In the genomic region with DNA sequence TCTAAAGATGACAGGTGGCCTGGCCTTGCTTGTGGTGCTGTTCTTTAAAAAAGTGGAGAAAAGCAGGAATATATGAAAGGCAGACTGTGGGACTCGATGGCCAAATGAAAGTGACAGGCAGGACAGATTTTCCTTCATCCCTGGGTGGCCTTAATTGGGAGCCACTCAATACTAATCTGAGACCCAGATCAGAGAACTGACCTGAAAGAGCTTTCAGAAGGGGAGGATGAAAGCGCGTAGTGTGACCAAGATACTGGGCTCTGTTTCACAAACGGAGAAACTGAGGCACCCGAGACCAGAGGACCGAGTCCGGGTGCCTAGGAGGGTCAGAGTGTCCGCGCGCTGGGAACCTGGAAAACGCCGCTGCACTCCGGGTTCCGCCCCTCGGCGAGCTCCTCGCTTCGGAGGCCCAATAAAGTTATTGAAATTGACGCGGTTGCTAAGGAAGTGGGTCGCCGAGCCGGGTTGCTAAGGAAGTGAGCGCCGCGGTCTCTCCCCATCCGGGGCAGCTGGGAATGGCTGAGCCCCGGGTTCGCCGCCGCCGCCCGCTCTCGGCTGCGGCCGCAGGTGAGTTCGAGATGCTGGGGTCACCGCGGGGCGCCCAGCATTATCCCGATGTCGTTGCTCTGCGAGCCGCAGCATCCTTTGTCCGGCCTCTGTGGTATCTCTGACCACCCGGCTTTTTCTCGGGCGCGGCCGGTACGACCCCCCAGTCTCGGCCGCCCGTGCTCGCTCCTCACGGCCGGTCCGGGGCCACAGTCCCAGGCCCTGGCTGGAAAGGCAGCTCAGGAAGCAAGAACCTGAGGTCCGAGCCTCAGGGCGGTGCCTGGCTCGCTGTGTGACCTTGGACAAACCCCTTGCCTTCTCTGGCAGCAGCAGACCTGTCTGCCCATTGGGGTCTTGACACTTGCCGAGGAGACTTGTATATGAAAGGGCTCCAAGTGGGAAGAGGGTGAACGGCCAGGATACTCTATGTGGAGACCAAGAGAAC, we compare ENCODE assay signal across 8 mouse cellular contexts. TPM values are rescaled to one million over a fixed set of nuclear protein-coding genes. Genes with fewer than 3 reads are reported as not detected.
DNase-seq lines count a peak whose midpoint lies in the region; ATAC-seq and TF ChIP-seq lines count a peak whose summit lies in the region.

A gene (plus strand): TSS at position 476 of the 991 bp plus-strand sequence.

- H3K36me3 ChIP-seq in heart, embryonic 11.5 days (ENCODE audit: control insufficient read depth, insufficient read depth, low read length): no peaks in the 10 kb centered on the region
- H3K36me3 ChIP-seq in kidney, embryonic 16.5 days (ENCODE audit: insufficient read depth, low read length): no peaks in the 10 kb centered on the region
- no peaks in the 10 kb centered on the region for H3K36me3 ChIP-seq in liver, adult 2 months (ENCODE audit: control insufficient read depth, insufficient read depth, low read length)
- no peaks in the 10 kb centered on the region for H3K36me3 ChIP-seq in myocyte (ENCODE audit: control insufficient read depth, insufficient read depth)
- H3K36me3 ChIP-seq in splenic B cell, adult 2 months (ENCODE audit: control insufficient read depth, insufficient read depth, low read length, poor library complexity, severe bottlenecking): no peaks in the 10 kb centered on the region; the same call in 1 of the 2 replicates

- peak within 1 kb of the TSS; percentile 1; the same call in 1 of the 2 replicates for H3K27ac ChIP-seq in heart, embryonic 11.5 days (ENCODE audit: low read depth, low read length)
- H3K27ac ChIP-seq in kidney, embryonic 16.5 days (ENCODE audit: low read length): peak within 1 kb of the TSS; percentile 66
- H3K27ac ChIP-seq in liver, adult 2 months (replicated peaks; ENCODE audit: insufficient read depth, low read depth, low read length): no peak within 1 kb of the TSS

- TF ChIP-seq POLR2A in liver, adult 2 months (IDR thresholded peaks at IDR 0.05; ENCODE audit: extremely low read depth, insufficient read depth, low read length): no peak
- peak; percentile 45 for TF ChIP-seq POLR2A in myocyte (IDR thresholded peaks at IDR 0.05; ENCODE audit: insufficient read length, low read depth)

- H3K79me2 ChIP-seq in liver, adult 2 months (ENCODE audit: control insufficient read depth, insufficient read depth, low read length): peaks cover 21% of the 10 kb centered on the region; the same call in 1 of the 2 replicates
- peaks cover 38% of the 10 kb centered on the region for H3K79me2 ChIP-seq in myocyte (ENCODE audit: control insufficient read depth, insufficient read depth)

- peak within 1 kb of the TSS; percentile 99 for H3K4me3 ChIP-seq in heart, embryonic 11.5 days (ENCODE audit: low read depth, low read length)
- peak within 1 kb of the TSS; percentile 76 for H3K4me3 ChIP-seq in kidney, embryonic 16.5 days (ENCODE audit: low read length)
- H3K4me3 ChIP-seq in liver, adult 2 months (ENCODE audit: insufficient read depth, low read depth, low read length): peak within 1 kb of the TSS; percentile 90
- H3K4me3 ChIP-seq in myocyte: peak within 1 kb of the TSS; percentile 56

- DNase-seq in B cell, adult 2 months: peak; percentile 93
- DNase-seq in brain, adult 2 months (ENCODE audit: low read depth, low spot score): peak; percentile 95
- DNase-seq in liver, adult 2 months (ENCODE audit: extremely low read depth, low read depth, low spot score): peak; percentile 68
- peak; percentile 91 for DNase-seq in splenic B cell, adult 2 months (ENCODE audit: low read depth, low spot score)

- TF ChIP-seq CTCF in liver, adult 2 months (IDR thresholded peaks at IDR 0.05; ENCODE audit: low read depth, low read length): no peak

- peak within 1 kb of the TSS; percentile 37 for H3ac ChIP-seq in myocyte (ENCODE audit: control insufficient read depth, insufficient read length)

- H3K9me3 ChIP-seq in heart, embryonic 11.5 days (replicated peaks; ENCODE audit: control insufficient read depth, low read length): no peaks in the 10 kb centered on the region
- no peaks in the 10 kb centered on the region for H3K9me3 ChIP-seq in kidney, embryonic 16.5 days (ENCODE audit: low read length)

- H3K9ac ChIP-seq in heart, embryonic 11.5 days (ENCODE audit: low read depth, low read length): peak within 1 kb of the TSS; percentile 91
- H3K9ac ChIP-seq in kidney, embryonic 16.5 days (replicated peaks; ENCODE audit: low read length): peak within 1 kb of the TSS; percentile 82
- peak within 1 kb of the TSS; percentile 86 for H3K9ac ChIP-seq in liver, adult 2 months (ENCODE audit: low read depth, low read length)

- H3K4me1 ChIP-seq in heart, embryonic 11.5 days (ENCODE audit: control insufficient read depth, insufficient read depth, low read length): peaks cover 8% of the 10 kb centered on the region
- H3K4me1 ChIP-seq in kidney, embryonic 16.5 days (ENCODE audit: insufficient read depth, low read length): peaks cover 12% of the 10 kb centered on the region
- peaks cover 6% of the 10 kb centered on the region for H3K4me1 ChIP-seq in liver, adult 2 months (ENCODE audit: control insufficient read depth, insufficient read depth, low read length)

- peak; percentile 83 for ATAC-seq in erythroblast, adult 5-6 weeks (replicated peaks; ENCODE audit: low FRiP score, poor library complexity, severe bottlenecking)
- peak; percentile 70; the same call in 1 of the 2 replicates for ATAC-seq in heart, embryonic 11.5 days (replicated peaks; ENCODE audit: insufficient number of reproducible peaks, low FRiP score, low TSS enrichment)
- ATAC-seq in kidney, embryonic 16.5 days (ENCODE audit: low FRiP score, low TSS enrichment): peak; percentile 94

- peak within 1 kb of the TSS; percentile 91 for H3K4me2 ChIP-seq in heart, embryonic 11.5 days
- H3K4me2 ChIP-seq in kidney, embryonic 16.5 days (replicated peaks; ENCODE audit: low read depth, low read length): peak within 1 kb of the TSS; percentile 90
- peak within 1 kb of the TSS; percentile 92 for H3K4me2 ChIP-seq in myocyte (ENCODE audit: low read depth)

- no peaks in the 10 kb centered on the region for H3K27me3 ChIP-seq in heart, embryonic 11.5 days (ENCODE audit: control insufficient read depth, insufficient read depth, low read length)
- no peaks in the 10 kb centered on the region for H3K27me3 ChIP-seq in kidney, embryonic 16.5 days (ENCODE audit: insufficient read depth, low read length)
- H3K27me3 ChIP-seq in liver, adult 2 months (ENCODE audit: control insufficient read depth, insufficient read depth, low read length): no peaks in the 10 kb centered on the region
- no peaks in the 10 kb centered on the region for H3K27me3 ChIP-seq in myocyte (ENCODE audit: control insufficient read depth, insufficient read depth, insufficient read length)
- H3K27me3 ChIP-seq in splenic B cell, adult 2 months (ENCODE audit: control insufficient read depth, insufficient read depth, low read length, poor library complexity, severe bottlenecking): no peaks in the 10 kb centered on the region

- under 1% methylated on average over 63 of the region's 63 CpGs for WGBS in heart, embryonic 11.5 days (ENCODE audit: insufficient replicate concordance)
- under 1% methylated on average over 59 of the region's 63 CpGs for WGBS in kidney, embryonic 16.5 days
- under 1% methylated on average over 63 of the region's 63 CpGs for WGBS in liver, adult 2 months

TF ChIP-seq in myocyte, 11 proteins besides CTCF, POLR2A, EP300 and RAD21:
- TF ChIP-seq TCF3 (IDR thresholded peaks at IDR 0.05; ENCODE audit: insufficient read length, low read depth) (no peak), USF1 (IDR thresholded peaks at IDR 0.05; ENCODE audit: low read depth) (no peak), MAX (IDR thresholded peaks at IDR 0.05; ENCODE audit: low read depth) (no peak), MYOD1 (IDR thresholded peaks at IDR 0.05; ENCODE audit: control insufficient read depth in 1 of 3, insufficient read length in 2 of 3, low read depth in 2 of 3) (no peak), MYOG (IDR thresholded peaks at IDR 0.05; ENCODE audit: control insufficient read depth in 1 of 3, insufficient read depth in 1 of 3, insufficient read length in 2 of 3, low read depth in 2 of 3) (peak in 1 of 3 experiments; percentile 54), REST (IDR thresholded peaks at IDR 0.05; ENCODE audit: insufficient read depth, insufficient read length) (no peak), E2F4 (IDR thresholded peaks at IDR 0.05; ENCODE audit: insufficient read depth) (peak; percentile 12)

RNA-seq across cellular contexts. Expression of the gene that starts here (rescaled TPM):
- total RNA-seq in erythroblast, adult 5-6 weeks (2015; ENCODE audit: low replicate concordance): 2.9 and 6.5 TPM in 2 replicates
- total RNA-seq in erythroblast, adult 5-6 weeks (2017; ENCODE audit: low replicate concordance): 5.4 and 5.7 TPM in 2 replicates
- polyA plus RNA-seq in heart, embryonic 11.5 days (2014; fragmentation: Nextera tagmentation; extraction: Ambion mirVana): 3.6 TPM in 2 replicates
- 8.9 TPM in 2 replicates for polyA plus RNA-seq in kidney, embryonic 16.5 days (2015; fragmentation: Nextera tagmentation; extraction: Ambion mirVana)
- total RNA-seq in liver, adult 2 months (2014; rRNA removed): 5.4 and 5.6 TPM in 2 replicates
- polyA plus RNA-seq in liver, adult 2 months (2012; rRNA removed): 2.8 and 2.9 TPM in 2 replicates
- 10.8 TPM for polyA plus RNA-seq in myocyte (2012; fragmentation: generic; extraction: Trizol)
